Mouse (Mus musculus): ENCODE results near the gene Espn.
A peak's percentile ranks its signal among the peaks of the same experiment; 100 is the strongest.

Espn gene

GRCm38 (mm10) chr4:152151451-152151965 lies 663 bp downstream of the Espn start:
- no peak for DNase-seq (ENCODE audit: low read depth, low spot score)

- DNase-seq (ENCODE audit: low read depth, low spot score) = no peak
Measured at GRCm38 (mm10) chr4:152150546-152150945, 1.6 kb downstream of the Espn start.

- no peak for DNase-seq (ENCODE audit: low read depth, low spot score)
Measured at GRCm38 (mm10) chr4:152146033-152146827, 5.9 kb downstream of the Espn start.

- DNase-seq (ENCODE audit: low read depth, low spot score) = no peak
Measured at GRCm38 (mm10) chr4:152145473-152145872, 6.7 kb downstream of the Espn start.

GRCm38 (mm10) chr4:152143632-152144031 lies 8.5 kb downstream of the Espn start:
- no peak for DNase-seq (ENCODE audit: low read depth, low spot score)

GRCm38 (mm10) chr4:152141521-152142135 lies 10.5 kb downstream of the Espn start:
- DNase-seq (ENCODE audit: low read depth, low spot score) = no peak

- DNase-seq (ENCODE audit: low read depth, low spot score) = no peak
Measured at GRCm38 (mm10) chr4:152140441-152140840, 11.7 kb downstream of the Espn start.

GRCm38 (mm10) chr4:152138497-152139260 lies 13.5 kb downstream of the Espn start:
- DNase-seq (ENCODE audit: low read depth, low spot score) = peak; percentile 78

GRCm38 (mm10) chr4:152136876-152137250 lies 15.3 kb downstream of the Espn start:
- DNase-seq (ENCODE audit: low read depth, low spot score) = no peak

- DNase-seq (ENCODE audit: low read depth, low spot score) = no peak
Measured at GRCm38 (mm10) chr4:152136112-152136875, 15.9 kb downstream of the Espn start.

- no peak for DNase-seq (ENCODE audit: low read depth, low spot score)
Measured at GRCm38 (mm10) chr4:152135363-152135762, 16.8 kb downstream of the Espn start.

GRCm38 (mm10) chr4:152134507-152134906 lies 17.7 kb downstream of the Espn start:
- no peak for DNase-seq (ENCODE audit: low read depth, low spot score)

- DNase-seq (ENCODE audit: low read depth, low spot score) = no peak
Measured at GRCm38 (mm10) chr4:152133213-152133612, 19.0 kb downstream of the Espn start.

- DNase-seq (ENCODE audit: low read depth, low spot score) = no peak
Measured at GRCm38 (mm10) chr4:152132772-152133169, 19.4 kb downstream of the Espn start.

GRCm38 (mm10) chr4:152131809-152132771 lies 20.1 kb downstream of the Espn start:
- DNase-seq (ENCODE audit: low read depth, low spot score) = no peak

GRCm38 (mm10) chr4:152130771-152131653 lies 21.2 kb downstream of the Espn start:
- DNase-seq (ENCODE audit: low read depth, low spot score) = no peak

- no peak for DNase-seq (ENCODE audit: low read depth, low spot score)
Measured at GRCm38 (mm10) chr4:152129395-152129930, 22.7 kb downstream of the Espn start.

GRCm38 (mm10) chr4:152128784-152129183 lies 23.4 kb downstream of the Espn start:
- no peak for DNase-seq (ENCODE audit: low read depth, low spot score)

- DNase-seq (ENCODE audit: low read depth, low spot score) = no peak
Measured at GRCm38 (mm10) chr4:152127884-152128283, 24.3 kb downstream of the Espn start.
